Comparison of ENCODE assay signal across 19 mouse cellular contexts in the genomic region with DNA sequence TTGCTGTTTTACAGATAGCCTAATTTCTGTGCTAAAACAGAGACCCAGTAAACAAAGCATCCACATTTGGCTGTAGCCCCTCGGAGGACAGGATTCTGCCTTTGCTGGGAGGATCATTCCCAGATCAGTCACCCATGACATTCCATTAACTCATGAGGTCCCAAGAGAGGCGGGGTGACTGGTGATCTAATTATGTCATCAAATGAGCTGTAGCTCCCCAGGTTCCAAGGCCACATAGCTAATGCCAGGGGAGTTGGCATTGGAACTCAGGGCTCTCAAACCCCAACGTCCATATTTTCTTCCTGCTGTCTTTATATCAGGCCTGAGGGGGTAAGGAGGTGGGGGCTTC. TPM values are rescaled to one million over a fixed set of nuclear protein-coding genes. Genes with fewer than 3 reads are reported as not detected.
DNase-seq lines count a peak whose midpoint lies in the region; ATAC-seq and TF ChIP-seq lines count a peak whose summit lies in the region.
"Had no signal": no experiment of that assay in that cellular context is flagged by ENCODE, and none has a peak within 500 bp of the region (broad histone marks: within the 10 kb centered on the region; RNA-seq: fewer than 3 reads in every experiment).

No protein-coding gene starts in this region.

- no peak for TF ChIP-seq POLR2A in kidney, adult 2 months (IDR thresholded peaks at IDR 0.05; ENCODE audit: low read depth, low read length)

- H3K27ac ChIP-seq in kidney, adult 2 months (ENCODE audit: insufficient read depth, low read depth, low read length): no peak overlapping the region
- H3K27ac ChIP-seq in liver, postnatal 0 days (ENCODE audit: low read depth): no peak overlapping the region
- H3K27ac ChIP-seq: embryonic facial prominence, embryonic 15.5 days; forebrain, embryonic 12.5 days; left cerebral cortex, adult 2 months; limb, embryonic 12.5 days; liver, embryonic 14.5 days had no signal

- WGBS in kidney, adult 2 months: 21% methylated on average over 3 of the region's 3 CpGs
- 61% methylated on average over 3 of the region's 3 CpGs for WGBS in liver, postnatal 0 days (ENCODE audit: insufficient replicate concordance)

- TF ChIP-seq CTCF in kidney, adult 2 months (conservative IDR thresholded peaks at IDR 0.05; ENCODE audit: insufficient read depth, insufficient read length, low read depth, low read length): no peak
- no peak for TF ChIP-seq CTCF in liver, postnatal 0 days (IDR thresholded peaks at IDR 0.05; ENCODE audit: low read depth)

- no peak overlapping the region for H3K9ac ChIP-seq in liver, postnatal 0 days (replicated peaks)
- H3K9ac ChIP-seq: embryonic facial prominence, embryonic 15.5 days; forebrain, embryonic 12.5 days; limb, embryonic 12.5 days; liver, embryonic 14.5 days had no signal

- TF ChIP-seq EP300 in liver, postnatal 0 days (IDR thresholded peaks at IDR 0.05; ENCODE audit: low read depth): no peak

- no peaks in the 10 kb centered on the region for H3K9me3 ChIP-seq in liver, postnatal 0 days (ENCODE audit: low read length)
- H3K9me3 ChIP-seq: embryonic facial prominence, embryonic 15.5 days had no signal

- H3K36me3 ChIP-seq in kidney, adult 2 months (ENCODE audit: control insufficient read depth, insufficient read depth, low read length): no peaks in the 10 kb centered on the region
- H3K36me3 ChIP-seq in liver, postnatal 0 days (replicated peaks; ENCODE audit: insufficient read depth, low read length): no peaks in the 10 kb centered on the region
- H3K36me3 ChIP-seq: embryonic facial prominence, embryonic 15.5 days; forebrain, embryonic 12.5 days; limb, embryonic 12.5 days had no signal

- H3K4me2 ChIP-seq in liver, postnatal 0 days (ENCODE audit: low read depth, low read length): no peak overlapping the region
- H3K4me2 ChIP-seq: embryonic facial prominence, embryonic 15.5 days; forebrain, embryonic 12.5 days; limb, embryonic 12.5 days had no signal

- peaks cover 16% of the 10 kb centered on the region for H3K4me1 ChIP-seq in kidney, adult 2 months (ENCODE audit: control insufficient read depth, insufficient read depth, low read length)
- peaks cover 4% of the 10 kb centered on the region for H3K4me1 ChIP-seq in liver, postnatal 0 days (ENCODE audit: insufficient read depth)
- H3K4me1 ChIP-seq: embryonic facial prominence, embryonic 15.5 days; limb, embryonic 12.5 days had no signal

- ATAC-seq in liver, postnatal 0 days: no peak
- ATAC-seq: activated CD4-positive, CD25-positive, alpha-beta regulatory T cell, adult 4 months had no signal

- peak; percentile 59 to 79 for DNase-seq in adrenal gland, adult (ENCODE audit: inconsistent age in 2 of 2, low spot score in 1 of 2)
- DNase-seq in adrenal gland, adult 18-20 months (ENCODE audit: low spot score in 2 of 2): no peak
- DNase-seq in kidney, adult 2 months: peak; percentile 33
- DNase-seq in kidney, adult 11 months: no peak
- DNase-seq in MN1 (ENCODE audit: low spot score): peak; percentile 52
- peak; percentile 68 for DNase-seq in retina, embryonic 14.5 days (ENCODE audit: low spot score)
- DNase-seq in liver, postnatal 0 days: no peak
- no peak for DNase-seq in heart, adult 8-10 months (ENCODE audit: low spot score)
- DNase-seq: cerebellum, adult 8-10 months; lung, postnatal 10 days; right cerebral cortex, postnatal 25 days; thymus, adult 18-20 months had no signal

- H3K4me3 ChIP-seq in kidney, adult 2 months (ENCODE audit: insufficient read depth, low read depth, low read length): no peak overlapping the region
- H3K4me3 ChIP-seq in liver, postnatal 0 days (ENCODE audit: low read depth, low read length): no peak overlapping the region
- H3K4me3 ChIP-seq: embryonic facial prominence, embryonic 15.5 days; forebrain, embryonic 12.5 days; left cerebral cortex, adult 2 months; limb, embryonic 12.5 days; myocyte had no signal

- no peaks in the 10 kb centered on the region for H3K27me3 ChIP-seq in kidney, adult 2 months (replicated peaks; ENCODE audit: control insufficient read depth, insufficient read depth, low read length)
- no peaks in the 10 kb centered on the region for H3K27me3 ChIP-seq in liver, postnatal 0 days (ENCODE audit: insufficient read depth, low read length)
- H3K27me3 ChIP-seq: embryonic facial prominence, embryonic 15.5 days; limb, embryonic 12.5 days had no signal

RNA-seq across cellular contexts. Expression of a gene that starts 30.2 kb away (rescaled TPM):
- 100 to 1,000 TPM; 557 to 688 TPM for total RNA-seq in adrenal gland, adult 18-20 months (2021)
- polyA plus RNA-seq in kidney, adult 2 months (2012; rRNA removed): 324 and 348 TPM in 2 replicates
- 1,306 and 1,327 TPM in 2 replicates for polyA plus RNA-seq in liver, postnatal 0 days (2015; fragmentation: Nextera tagmentation; extraction: Ambion mirVana)
- 100 to 1,000 TPM; 363 to 431 (median 376) TPM for total RNA-seq in heart, adult 8-10 months (2022)

RNA-seq across cellular contexts. Expression of a gene that starts 57.7 kb away (rescaled TPM):
- 10 to 100 TPM; 50.4 to 54.0 TPM for total RNA-seq in adrenal gland, adult 18-20 months (2021)
- 9.6 and 12.1 TPM in 2 replicates for polyA plus RNA-seq in kidney, adult 2 months (2012; rRNA removed)
- polyA plus RNA-seq in liver, postnatal 0 days (2015; fragmentation: Nextera tagmentation; extraction: Ambion mirVana): 7.3 and 7.9 TPM in 2 replicates
- total RNA-seq in heart, adult 8-10 months (2022): 10 to 100 TPM; 19.4 to 24.6 (median 22.0) TPM

Comparison
In these comparisons a context has a peak if more than half of its experiments do, and no peak if none do; other contexts are left out.
1. DNase-seq: peak in adrenal gland, adult (2 of 2), kidney, adult 2 months (single experiment), MN1 (single experiment) and retina, embryonic 14.5 days (single experiment); none in adrenal gland, adult 18-20 months (0 of 2), kidney, adult 11 months (single experiment), liver, postnatal 0 days (single experiment) and heart, adult 8-10 months (single experiment).